Mouse (Mus musculus) erythroblast, embryonic 14.5 days (primary cell): ENCODE data around the gene Hand1.

ENCODE experiments used
- GATA1 ChIP-seq: IDR thresholded peaks from 2 replicates; pipeline ENCODE4 v1.6.1; 2012; ENCODE audit warnings: low read length, inconsistent platforms, mixed read lengths
- TAL1 ChIP-seq: IDR thresholded peaks from 3 replicates; pipeline ENCODE4 v1.6.1; 2012; ENCODE audit warnings: low read length, inconsistent platforms, mixed read lengths

DNA sequence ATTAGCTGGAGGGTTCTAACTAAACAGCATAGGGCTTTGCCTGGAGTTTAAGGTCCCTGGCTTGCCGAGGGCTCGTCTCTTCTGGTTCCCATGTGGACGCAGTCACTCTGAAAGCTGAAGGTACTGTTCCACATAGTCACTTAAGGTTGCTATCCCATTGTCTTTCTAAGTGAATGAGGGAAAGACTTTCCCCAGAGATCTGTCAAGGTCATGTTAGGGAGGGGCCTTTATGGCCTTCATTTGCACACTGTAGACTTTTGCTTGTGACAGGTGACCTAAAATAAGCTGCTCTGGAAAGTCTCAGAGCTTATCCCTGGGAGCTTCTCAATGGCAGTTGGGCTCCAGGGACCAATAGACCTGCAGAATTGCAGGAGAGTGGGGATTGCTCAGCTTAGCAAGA lies 19.0 kb downstream of the Hand1 start:
- TF ChIP-seq GATA1: no peak
- TF ChIP-seq TAL1: no peak
